Mouse (Mus musculus): ENCODE data around the gene Sectm1a.
"Not testable (repeated sequence)": the region's sequence is repeated elsewhere in the genome, so short reads cannot be mapped to it uniquely, and the experiment has no call there.

Sectm1a gene

DNA sequence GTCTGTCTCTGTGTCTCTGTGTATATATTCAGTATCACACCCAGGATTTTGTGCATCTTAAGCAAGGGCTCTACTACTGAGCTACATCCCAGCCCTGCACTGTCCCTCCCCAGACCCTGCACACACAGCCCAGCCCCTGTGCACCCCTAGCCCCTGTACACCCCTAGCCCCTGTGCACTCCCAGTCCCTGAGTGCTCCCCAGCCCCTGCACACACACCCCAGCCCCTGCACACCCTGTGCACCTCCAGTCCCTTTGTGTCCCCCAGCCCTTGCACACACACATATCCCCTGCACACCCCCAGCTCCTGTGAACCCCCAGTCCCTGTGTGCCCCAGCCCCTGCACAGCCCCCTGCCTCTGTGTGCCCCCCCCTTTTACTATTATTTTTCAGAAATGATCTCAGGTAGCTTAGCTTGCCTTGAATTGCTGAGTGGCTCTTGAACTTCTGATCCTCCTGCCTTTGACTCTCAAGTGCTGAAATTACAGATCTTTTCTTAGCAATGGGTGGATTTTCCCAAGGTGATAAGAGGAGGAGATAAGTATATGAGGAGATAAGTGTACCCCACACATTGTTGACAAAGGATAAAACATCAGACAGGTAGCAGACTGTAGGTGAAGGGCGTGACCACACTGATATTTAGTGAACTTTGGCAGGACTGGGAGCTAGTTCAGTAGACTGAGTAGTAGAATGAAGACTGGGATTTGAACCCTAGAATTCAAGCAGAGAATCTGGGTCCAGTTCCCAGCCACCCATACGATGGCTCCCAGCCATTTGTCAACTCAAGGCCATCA lies 8.9 kb upstream of the Sectm1a start:
- DNase-seq (ENCODE audit: low spot score), result no peak

DNA sequence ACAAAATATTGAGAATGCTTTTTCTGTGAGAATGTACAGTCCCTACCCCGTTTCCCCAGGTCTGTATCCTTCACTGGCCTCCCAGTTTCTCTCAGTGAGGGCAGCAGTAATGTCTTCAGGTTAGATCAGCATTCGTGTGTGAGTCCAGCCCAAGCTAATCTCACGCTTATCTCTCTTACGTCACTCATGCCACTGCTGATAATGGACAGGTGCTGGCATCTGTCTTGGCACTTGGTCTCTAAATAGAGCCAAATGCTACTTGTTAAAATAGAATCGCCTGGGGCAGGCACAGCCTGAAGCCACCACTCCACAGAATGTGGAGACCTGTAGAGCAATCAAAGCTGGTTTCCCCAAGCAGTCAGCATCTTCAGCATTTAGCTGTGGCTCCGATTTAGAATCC lies 8.0 kb upstream of the Sectm1a start:
- no peak for DNase-seq (ENCODE audit: low spot score)

DNA sequence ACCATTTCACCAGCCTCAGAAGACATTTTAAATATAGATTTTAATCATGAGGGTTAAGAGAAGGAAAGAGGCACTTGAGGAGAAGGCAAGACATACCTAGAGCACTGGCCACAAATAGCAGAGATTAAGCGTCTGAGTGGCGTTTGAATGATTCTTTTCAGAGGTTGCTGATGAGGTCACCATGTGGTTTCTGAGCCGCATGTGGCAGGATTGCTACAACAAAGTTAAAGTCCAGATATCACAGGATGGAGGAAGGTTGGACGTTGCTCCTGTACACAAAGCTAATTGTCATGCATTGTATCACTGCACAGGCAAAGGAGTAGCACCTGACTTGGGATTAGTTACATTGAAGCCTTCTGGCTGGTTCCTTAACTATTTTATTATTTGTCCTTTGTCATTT lies 5.3 kb upstream of the Sectm1a start:
- no peak for DNase-seq (ENCODE audit: low spot score)

DNA sequence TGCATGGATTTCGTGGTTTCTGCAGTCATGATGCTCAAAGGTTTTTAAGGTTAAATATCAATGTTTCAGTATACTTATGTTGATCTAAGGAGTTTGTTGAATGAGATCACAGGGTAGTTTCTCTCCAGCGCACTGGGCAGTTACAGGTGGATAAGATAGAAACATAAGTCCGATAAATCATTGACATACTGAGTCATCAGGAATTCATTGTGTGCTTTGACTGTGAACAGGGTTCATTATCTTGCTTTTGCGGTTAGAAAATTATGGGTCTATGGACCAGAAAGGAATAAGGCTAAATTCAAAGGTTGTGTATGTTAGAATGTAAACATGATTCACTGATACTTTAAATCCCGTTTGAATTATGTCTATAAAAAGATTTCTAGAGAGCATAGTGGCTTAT lies 4.2 kb upstream of the Sectm1a start:
- no peak for DNase-seq (ENCODE audit: low spot score)

DNA sequence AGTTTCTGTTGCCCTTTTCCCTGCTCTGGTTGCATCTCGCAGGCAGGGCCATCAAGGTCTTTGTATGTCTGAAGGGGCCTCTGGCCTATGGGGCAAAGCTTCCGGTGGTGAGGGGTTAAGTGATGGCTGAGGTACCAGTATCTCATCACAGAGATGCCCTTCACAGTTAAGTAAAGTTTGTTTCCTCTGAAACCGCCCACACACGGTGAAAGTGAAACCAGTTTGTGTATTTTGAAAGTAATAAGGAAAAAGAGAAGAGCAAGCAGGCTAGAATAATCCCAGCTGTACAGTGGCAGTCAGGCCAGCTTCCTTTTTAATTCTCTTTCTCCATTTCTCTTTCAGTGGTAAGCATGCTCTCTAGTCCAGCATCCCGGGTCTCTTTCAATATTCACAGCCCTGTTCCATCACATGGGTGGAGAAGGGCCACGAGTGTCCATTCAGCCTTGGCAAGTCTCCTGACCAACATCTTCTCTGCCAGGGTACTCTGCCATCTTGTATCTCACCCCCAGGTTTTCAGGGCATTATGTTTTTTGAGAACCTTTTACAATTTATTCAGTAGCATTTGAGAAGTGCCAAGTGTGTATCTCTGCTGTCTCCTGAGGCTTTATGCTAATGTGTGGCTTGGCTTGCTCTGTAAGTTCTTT lies 2.0 kb upstream of the Sectm1a start:
- no peak for DNase-seq (ENCODE audit: low spot score)

DNA sequence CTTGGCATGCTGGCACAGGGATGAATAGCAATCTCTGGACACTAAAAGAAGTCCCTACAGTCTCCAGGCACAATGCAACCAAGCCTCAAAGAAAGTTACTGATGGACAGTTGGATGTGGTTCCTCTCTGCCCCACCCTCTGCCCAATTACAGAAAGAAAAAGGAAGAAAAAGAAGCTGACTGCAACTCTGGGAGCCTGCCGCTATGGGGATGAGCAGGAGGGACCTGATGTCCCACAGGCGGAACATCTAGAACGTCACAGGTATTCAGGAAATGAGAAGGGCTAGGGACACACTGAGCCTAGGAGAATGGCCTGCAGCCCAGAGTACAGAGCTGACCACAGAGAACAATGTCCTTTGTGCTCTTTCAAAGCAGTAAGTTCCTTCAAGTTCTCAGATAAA lies 1.2 kb upstream of the Sectm1a start:
- no peak for DNase-seq (ENCODE audit: low spot score)

DNA sequence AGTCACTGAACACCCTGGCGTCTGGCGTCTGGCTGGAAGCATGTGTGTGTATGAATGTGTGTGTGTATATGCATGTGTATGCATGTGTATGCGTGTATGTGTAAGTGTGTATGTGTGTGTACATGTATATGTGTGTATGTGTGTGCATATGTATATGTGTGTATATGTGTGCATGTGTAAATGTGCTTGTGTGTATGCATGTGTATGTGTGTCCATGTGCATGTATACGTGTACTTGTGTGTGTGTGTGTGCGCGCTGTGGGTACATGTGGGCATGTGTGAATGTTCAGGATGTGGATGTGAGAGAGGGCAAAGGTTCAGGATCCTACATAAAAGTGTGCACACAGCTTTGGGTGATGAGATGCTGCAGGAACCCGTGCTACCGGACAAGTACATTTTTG lies 690 bp downstream of the Sectm1a start:
- no peak for DNase-seq (ENCODE audit: low spot score)

DNA sequence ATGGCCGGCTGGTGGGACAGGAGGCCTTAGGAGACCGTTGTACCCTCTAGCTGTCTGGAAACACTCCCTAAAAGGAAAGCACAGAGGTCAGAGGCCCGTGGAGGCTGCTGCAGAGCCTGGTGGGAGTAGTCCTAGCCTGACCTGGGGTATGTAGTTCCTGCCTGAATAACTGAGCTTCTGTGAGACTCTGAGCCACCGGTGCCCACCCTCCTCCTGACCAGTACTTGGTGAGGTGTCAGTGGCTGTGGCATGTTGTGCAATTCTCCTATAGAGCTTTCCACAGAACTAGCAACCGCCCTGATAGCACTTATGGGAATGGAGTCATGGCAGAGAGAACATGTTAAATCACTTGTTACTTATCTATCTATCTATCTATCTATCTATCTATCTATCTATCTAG lies 5.4 kb downstream of the Sectm1a start:
- DNase-seq (ENCODE audit: low spot score), result no peak

DNA sequence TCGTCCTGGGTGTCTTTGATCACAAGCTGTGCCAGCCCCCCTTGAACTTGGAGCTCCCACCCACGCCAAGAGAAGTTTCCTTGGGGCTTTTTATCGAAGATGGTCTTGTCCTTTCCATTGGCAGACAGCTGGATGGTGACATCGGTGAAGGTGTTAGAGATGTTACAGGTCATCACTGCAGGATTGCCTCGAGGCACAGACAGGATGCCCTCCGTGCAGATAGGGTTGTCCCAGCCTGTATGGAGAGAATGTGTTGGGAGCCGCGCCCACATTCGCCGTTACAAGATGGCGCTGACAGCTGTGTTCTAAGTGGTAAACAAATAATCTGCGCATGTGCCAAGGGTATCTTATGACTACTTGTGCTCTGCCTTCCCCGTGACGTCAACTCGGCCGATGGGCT lies 11.4 kb downstream of the Sectm1a start:
- DNase-seq (ENCODE audit: low spot score), result not testable (repeated sequence)

DNA sequence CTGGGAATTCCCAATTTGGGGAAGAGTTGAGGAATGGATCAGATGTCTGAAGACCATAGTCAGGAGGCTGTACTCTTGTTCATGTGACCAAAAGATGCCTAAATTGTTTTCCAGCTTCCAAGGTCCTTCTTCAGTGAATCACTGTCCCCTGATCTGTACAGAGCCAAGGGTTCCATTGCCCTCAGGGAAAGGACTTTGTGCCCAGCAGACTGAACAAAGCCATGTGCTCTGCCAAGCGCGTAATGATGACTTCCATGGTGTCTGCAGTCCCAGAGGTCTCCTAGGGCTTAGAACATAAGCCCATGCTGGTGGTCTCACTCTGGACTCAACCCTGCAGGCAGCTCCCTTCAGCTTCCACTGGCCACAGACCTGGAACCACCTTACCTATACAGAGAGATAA lies 13.1 kb downstream of the Sectm1a start:
- no peak for DNase-seq (ENCODE audit: low spot score)

DNA sequence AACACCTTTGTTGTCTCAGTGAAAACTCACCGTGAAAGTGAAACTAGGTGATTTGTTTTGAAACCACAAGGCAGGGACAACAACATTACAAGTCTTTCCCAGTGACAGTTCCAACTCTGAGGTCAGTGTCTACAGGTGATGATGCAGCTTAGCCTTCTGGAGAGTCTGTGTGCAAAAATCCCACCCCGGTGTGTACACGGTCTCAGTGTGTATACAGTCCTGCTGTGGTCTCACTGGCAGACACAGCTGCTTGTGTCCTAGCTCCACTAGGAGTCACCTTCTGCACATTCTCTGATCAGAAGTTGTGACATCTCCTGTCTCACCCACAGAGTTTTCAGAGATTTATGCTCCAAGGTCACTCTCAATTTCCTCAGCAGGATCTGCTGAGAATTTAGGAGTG lies 16.8 kb downstream of the Sectm1a start:
- DNase-seq (ENCODE audit: low spot score), result no peak

DNA sequence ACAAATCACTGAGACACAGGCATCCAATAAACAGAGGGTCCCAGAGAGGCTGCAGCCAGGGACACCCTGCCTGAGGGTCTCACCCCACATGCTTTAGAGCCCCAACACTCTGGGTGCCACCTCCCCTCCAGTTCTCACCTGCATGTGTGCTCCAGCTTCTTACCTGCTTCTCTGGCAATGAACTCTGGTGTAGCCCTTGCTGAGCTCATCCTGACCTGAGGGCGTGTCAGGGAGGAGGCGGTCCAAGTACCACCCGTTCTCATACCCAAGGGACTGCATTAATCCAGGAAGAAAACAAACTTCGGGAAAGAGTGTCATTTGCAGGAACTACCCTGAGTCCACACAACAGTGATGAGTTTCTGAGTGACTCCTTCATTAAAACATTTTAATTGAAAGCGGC lies 17.6 kb downstream of the Sectm1a start, which contains the start of gene Sectm1b:
Gene Sectm1b (minus strand): TSS at position 191 of the 400 bp plus-strand sequence.
- DNase-seq (ENCODE audit: low spot score), result no peak

DNA sequence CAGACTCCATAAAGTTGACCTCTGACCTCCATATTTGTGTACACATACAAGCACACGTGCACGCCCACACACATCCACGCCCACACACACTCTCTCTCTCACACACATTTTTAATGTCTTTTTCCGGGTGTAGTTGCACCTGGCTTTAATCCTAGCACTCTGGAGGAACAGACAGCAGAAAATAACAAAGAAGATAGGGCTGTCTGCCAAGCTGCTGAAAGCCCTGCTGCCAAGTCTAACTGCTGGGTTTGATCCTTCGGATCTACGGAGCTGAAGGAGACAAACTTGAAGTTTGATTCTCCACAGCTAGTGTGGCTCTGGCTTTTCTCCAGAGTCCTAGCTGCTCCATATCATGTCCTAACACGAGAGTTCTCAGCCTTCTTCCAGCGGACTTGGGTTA lies 19.4 kb downstream of the Sectm1a start:
- DNase-seq (ENCODE audit: low spot score), result no peak

DNA sequence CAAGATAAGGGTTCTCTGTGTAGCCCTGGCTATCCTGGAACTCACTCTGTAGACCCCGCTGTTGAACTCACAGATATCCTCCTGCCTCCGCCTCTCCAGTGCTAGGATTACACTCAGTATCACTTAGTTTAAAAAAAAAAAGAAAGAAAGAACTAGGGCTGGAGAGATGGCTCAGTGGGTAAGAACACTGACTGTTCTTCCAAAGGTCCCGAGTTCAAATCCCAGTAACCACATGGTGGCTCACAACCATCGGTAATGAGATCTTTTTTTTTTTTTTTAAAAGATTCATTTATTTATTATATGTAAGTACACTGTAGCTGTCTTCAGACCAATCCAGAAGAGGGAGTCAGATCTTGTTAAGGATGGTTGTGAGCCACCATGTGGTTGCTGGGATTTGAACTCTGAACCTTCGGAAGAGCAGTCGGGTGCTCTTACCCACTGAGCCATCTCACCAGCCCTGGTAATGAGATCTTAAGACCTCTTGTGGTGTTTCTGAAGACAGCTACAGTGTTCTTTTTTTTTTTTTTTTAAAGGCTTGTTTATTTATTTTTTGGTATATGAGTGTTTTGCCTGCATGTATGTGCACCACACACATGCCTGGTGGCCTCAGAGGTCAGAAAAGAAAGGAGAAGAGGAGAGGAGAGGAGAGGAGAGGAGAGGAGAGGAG lies 20.5 kb downstream of the Sectm1a start:
- DNase-seq (ENCODE audit: low spot score), result not testable (repeated sequence)

DNA sequence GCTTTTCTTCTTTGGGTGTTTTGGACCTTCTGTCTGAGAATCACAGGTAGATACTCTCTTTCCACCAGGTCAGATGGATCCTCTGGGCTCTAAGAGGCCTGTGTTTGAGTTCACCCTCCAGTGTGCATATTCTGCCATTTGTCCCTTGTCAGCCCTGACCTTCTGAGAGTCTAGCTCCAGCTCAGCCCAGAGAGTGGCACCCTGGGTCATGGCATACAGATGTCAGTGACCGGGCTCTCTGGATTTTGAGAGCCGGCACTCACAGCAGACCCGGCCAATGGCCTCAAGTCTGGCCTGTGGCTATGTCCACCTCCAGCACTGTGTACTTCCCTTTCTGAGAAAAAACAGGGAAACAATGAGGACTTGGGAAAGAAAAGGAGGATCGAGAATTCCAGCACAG lies 21.5 kb downstream of the Sectm1a start:
- no peak for DNase-seq (ENCODE audit: low spot score)

DNA sequence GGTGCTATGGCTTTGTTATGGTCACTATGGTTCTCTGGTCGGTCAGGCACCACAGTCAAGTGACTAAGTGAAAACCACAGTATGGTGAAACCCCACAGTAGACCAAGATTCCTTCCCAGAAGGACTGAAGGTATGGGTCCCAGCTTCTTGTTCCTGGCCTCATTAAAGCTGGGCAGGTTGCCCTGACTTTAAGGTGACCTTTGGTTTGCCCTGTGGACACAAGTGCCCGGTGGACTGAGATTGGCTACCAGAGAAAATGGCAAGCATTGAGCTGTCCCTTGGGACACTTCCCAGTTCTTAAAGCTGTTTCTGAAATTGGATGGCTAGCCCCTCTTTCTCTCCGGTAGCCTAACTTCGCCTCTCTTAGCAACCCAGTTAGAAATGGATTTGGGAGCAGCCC lies 22.1 kb downstream of the Sectm1a start:
- no peak for DNase-seq (ENCODE audit: low spot score)

DNA sequence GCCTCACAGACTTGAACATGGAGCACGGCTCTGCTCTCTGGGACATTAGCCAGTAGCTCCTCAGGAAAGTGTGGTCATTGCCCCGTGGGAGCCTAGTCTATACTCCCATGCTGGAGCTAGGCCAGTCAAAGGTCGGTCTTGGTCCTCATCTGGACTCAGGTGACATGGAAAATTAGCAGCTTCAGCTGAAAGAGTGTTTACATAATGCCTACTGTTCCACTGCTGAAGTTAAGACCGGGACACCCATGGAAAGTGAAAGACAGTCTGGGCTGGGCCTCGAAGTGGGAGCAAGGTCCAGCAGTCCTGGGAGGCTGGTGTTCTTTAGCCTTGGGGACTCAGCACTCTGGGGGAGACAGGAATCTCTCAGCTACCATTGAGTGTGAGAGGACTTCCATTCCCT lies 22.9 kb downstream of the Sectm1a start:
- no peak for DNase-seq (ENCODE audit: low spot score)

DNA sequence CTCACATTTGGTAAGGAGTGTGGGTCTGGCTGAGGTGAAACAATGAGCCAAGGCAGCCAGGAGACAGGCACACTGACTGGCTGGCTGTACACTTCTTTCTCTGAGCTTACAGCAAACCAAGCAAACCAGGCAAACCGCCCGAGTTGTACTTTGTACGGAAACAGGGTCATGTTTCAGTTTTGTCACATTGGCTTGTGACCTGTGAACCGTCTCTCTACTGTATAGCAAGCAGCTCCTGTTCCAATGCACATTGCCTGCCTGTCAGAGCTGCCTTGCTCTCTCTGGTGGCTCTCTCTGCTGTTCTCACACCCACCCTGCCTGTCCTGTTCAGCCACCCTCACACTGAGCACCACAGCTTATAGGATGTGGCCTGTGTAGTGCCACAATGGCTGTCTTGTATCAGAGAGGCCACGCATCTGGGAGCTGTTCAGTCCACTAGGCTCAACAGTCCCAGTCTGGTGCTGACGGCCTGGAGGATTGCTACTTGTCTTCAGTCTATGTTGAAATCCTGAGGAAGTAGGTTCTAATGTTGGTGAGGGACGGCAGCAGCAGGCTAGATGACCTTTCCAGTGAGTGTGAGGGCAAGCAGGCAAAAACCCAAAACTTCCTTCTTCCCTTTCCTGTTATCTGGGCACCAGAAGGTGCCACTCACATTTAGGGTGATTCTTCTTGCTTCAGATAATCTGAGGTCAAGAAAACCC lies 24.3 kb downstream of the Sectm1a start:
- no peak for DNase-seq (ENCODE audit: low spot score)

DNA sequence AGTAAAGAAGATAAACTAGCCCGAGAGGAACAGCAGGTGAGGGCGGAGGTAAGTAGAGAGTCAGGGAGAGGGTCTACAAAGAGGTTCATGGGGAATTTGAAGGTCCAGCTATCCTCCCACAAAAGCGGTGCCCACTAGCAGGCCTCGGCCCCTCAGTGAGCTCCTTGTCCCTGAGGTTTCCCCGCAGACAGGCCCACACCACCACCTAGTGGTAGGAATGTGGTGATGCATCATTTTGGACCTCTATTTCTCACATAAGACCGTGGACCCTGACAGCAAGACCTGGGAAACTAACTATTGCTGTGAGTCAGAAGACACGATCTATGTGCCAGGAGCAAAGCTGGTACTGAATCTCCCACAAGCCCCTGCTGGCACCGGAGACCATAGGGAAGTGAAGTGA lies 27.5 kb downstream of the Sectm1a start:
- peak; percentile 85 for DNase-seq (ENCODE audit: low spot score)

DNA sequence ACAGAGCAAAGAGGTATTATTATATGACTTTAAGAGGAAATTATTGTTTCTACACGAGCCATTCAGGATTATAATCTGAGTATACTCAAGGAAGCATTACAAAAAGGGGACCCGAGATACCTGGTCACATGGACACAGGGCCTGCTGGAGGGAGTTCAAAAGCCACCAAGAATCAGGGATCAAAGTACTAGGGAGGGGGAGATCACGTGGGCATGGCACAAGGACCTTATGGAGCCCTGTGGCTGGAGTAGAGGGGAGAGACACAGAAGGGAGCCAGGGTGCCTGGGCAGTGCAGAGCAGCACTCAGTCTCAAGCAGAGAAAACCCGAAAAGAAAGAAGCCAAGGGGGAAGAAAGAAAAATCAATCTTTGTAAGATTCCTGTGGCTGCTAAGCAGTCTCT lies 28.6 kb downstream of the Sectm1a start:
- no peak for DNase-seq (ENCODE audit: low spot score)

DNA sequence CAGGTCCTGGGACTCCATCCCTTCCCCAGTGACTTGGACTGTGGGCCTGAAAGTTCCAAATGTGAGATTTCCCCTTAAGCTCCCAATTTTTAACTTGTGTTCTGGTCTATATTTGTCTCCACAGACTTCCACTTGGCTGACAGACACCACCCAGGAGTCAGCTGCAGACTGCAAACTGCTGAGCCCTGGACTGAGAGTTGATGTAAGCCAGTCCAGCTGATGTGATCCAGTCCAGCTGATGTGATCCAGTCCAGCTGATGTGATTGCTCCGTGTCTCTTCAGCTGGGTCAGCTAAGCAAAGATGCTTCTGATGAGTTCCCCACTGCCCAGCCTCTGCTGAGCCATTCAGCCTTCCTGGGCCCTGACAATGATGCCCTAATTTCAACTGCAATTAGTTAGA lies 29.2 kb downstream of the Sectm1a start:
- DNase-seq (ENCODE audit: low spot score), result no peak

DNA sequence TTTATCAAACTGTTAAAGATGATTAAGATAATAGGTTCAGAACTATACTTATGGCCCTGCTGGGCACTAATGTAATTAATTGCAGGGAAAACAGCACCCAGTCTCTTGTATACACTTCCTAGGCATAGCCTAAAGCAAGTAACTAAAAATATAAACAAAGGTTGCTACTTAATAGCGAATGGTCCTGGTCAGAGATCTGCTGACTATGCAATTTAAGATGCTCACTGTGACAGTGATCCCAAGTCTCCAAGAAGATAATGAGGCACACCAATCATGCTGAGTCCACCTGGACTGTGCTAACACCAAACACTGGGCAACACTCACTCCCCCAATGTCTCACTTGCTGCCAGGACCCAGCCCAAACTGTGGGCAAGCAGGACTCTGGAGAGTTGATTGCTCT lies 31.2 kb downstream of the Sectm1a start:
- no peak for DNase-seq (ENCODE audit: low spot score)

All from ovary, postnatal 14 days (tissue).